Mouse (Mus musculus): Measurements from ENCODE around the gene Rab44.

DNA sequence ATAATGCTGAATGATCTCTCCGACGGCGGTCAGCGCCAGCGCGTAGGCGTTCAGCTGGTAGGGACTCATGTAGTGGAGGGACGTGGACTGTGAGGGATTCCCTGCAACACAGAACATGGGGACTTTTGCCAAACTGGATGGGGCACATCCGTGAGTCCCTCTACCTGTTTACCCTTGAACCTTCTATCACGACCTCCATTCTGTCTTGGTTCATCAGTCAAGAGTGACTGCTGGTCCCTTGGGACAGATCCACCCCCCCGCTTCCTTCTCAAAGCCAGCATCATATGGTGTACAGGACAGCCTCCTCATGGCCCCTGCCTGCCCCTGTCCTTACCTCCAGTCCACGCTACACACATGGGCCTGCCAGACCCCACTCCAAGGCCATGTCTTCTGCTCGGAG, 48.4 kb downstream of the Rab44 start:
- TF ChIP-seq CTCF (IDR thresholded peaks at IDR 0.05; ENCODE audit: low read depth, low read length): no peak
- no peak for TF ChIP-seq GATA1 (IDR thresholded peaks at IDR 0.05; ENCODE audit: borderline replicate concordance, low read length)
- no peak for TF ChIP-seq TAL1 (conservative IDR thresholded peaks at IDR 0.05; ENCODE audit: low read depth, low read length)
- no peak for TF ChIP-seq GATA2 (IDR thresholded peaks at IDR 0.05; ENCODE audit: borderline replicate concordance, low read depth, low read length)

Data from G1E (cell line).